Mouse (Mus musculus) thymus, adult 2 months (tissue): ENCODE measurements around the gene Iars2. TPM values are rescaled to one million over a fixed set of nuclear protein-coding genes. Genes with fewer than 3 reads are reported as not detected.

ENCODE experiments used
- DNase-seq: peaks from one replicate; pipeline ENCODE4 v3.0.0; 2021
- H3K27ac ChIP-seq: fragments of 200-500 bp; 2 replicates; pipeline ENCODE4 v1.5.1; 2012; ENCODE audit warnings: low read length, control low read depth; ENCODE audit not compliant: control insufficient read depth, insufficient read depth
- H3K27me3 ChIP-seq: fragments of 200-500 bp; 2 replicates; pipeline ENCODE4 v1.6.1; 2012; ENCODE audit warnings: mild to moderate bottlenecking, low read length, moderate library complexity, mixed read lengths; ENCODE audit not compliant: control insufficient read depth, insufficient read depth
- H3K36me3 ChIP-seq: fragments of 200-500 bp; 2 replicates; pipeline ENCODE4 v1.6.1; 2012; ENCODE audit warnings: mild to moderate bottlenecking, low read length, moderate library complexity; ENCODE audit not compliant: control insufficient read depth, insufficient read depth
- H3K4me1 ChIP-seq: fragments of 200-500 bp; replicated peaks from 2 replicates; pipeline ENCODE4 v1.6.1; 2012; ENCODE audit warnings: low read length; ENCODE audit not compliant: control insufficient read depth, insufficient read depth
- H3K4me3 ChIP-seq: fragments of 200-500 bp; 2 replicates; pipeline ENCODE4 v1.5.1; 2012; ENCODE audit warnings: mild to moderate bottlenecking, low read length, control low read depth, moderate library complexity; ENCODE audit not compliant: control insufficient read depth, insufficient read depth
- CTCF ChIP-seq: fragments of 200-500 bp; IDR thresholded peaks from 2 replicates; pipeline ENCODE4 v1.5.1; 2012; ENCODE audit warnings: mild to moderate bottlenecking, control low read depth, low read length, moderate library complexity, borderline replicate concordance; ENCODE audit not compliant: control insufficient read depth, poor library complexity, insufficient read depth; ENCODE audit errors: extremely low read depth
- POLR2A ChIP-seq: fragments of 200-500 bp; IDR thresholded peaks from 2 replicates; pipeline ENCODE4 v1.6.1; 2012; ENCODE audit warnings: mild to moderate bottlenecking, low read length, control low read depth, moderate library complexity; ENCODE audit not compliant: control insufficient read depth, poor library complexity, insufficient read depth; ENCODE audit errors: extremely low read depth
- WGBS: fragments of 180-500 bp; shearing (Covaris S2); methylation state at CpG from one replicate; pipeline ENCODE4 v1.1.7; 2018; 5-methylcytosine and 5-hydroxymethylcytosine counted together
- polyA plus RNA-seq: library from polyadenylated mRNA; depleted of rRNA; stranded (reverse); fragments of >200 nt; gene quantifications from 2 replicates; pipeline ENCODE4 v1.2.3, GENCODE M21; 2012

Iars2 gene
- polyA plus RNA-seq, 1 experiment = 22.7 TPM

GRCm38 (mm10) chr1:185315846-185316568, 13.2 kb downstream of the Iars2 start:
- Histone ChIP-seq H3K27me3 (no peaks in the 10 kb centered on the region), H3K4me3 (no peak overlapping the region), H3K36me3 (peaks cover 42% of the 10 kb centered on the region), H3K4me1 (no peaks in the 10 kb centered on the region), H3K27ac (no peak overlapping the region)
- WGBS = 96% methylated on average over 16 of the region's 16 CpGs
- no peak for DNase-seq
- no peak for TF ChIP-seq CTCF
- TF ChIP-seq POLR2A = no peak

DNA sequence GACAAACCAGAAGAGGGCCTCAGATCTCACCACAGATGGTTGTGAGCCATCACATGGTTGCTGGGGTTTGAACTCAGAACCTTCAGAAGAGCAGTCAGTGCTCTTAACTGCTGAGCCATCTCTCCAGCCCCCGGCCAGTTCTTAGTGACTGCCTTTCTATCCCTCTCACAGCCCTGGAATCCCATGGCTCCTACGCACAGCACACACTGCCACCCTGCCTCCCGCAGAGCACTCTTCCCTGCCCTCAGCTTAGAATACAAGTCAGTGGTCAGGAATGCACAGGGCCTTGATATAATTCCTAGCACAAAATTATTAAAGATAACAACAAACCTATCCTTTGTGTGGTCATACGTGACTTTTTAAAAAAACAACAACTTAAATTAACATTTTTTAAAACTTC, 14.7 kb downstream of the Iars2 start:
- no peak overlapping the region for H3K4me3 ChIP-seq
- no peak overlapping the region for H3K27ac ChIP-seq
- DNase-seq = no peak

DNA sequence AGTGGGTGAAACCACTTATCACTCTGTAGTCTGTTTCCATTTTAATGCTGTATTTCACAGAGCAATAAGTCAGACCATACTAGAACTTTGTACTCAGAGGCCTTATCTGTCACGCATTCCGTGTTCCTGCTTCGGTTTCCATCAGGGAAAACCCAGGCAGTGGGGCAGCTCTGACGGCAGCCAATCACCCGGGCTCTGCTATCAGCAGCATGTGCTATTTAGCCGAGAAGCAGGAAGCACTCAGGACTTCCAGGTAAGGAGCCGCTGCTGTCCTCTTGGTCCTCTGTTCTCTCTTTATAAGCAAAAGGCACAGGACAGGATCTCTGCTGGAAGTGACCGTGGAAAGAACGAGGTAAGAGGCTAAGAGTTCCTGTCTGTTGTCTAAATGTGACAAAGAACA, 17.2 kb downstream of the Iars2 start:
- H3K27me3 ChIP-seq = no peaks in the 10 kb centered on the region
- no peak overlapping the region for H3K4me3 ChIP-seq
- H3K27ac ChIP-seq = no peak overlapping the region
- H3K4me1 ChIP-seq = no peaks in the 10 kb centered on the region
- no peak for DNase-seq
- TF ChIP-seq POLR2A (no peak), CTCF (no peak)
- 95% methylated on average over 9 of the region's 9 CpGs for WGBS
- peaks cover 22% of the 10 kb centered on the region for H3K36me3 ChIP-seq

More for the DNA sequence above, 14.7 kb downstream of the Iars2 start:
- no peaks in the 10 kb centered on the region for H3K4me1 ChIP-seq
- peaks cover 34% of the 10 kb centered on the region for H3K36me3 ChIP-seq
- TF ChIP-seq CTCF = no peak
- TF ChIP-seq POLR2A = no peak
- WGBS = 98% methylated on average over 4 of the region's 4 CpGs
- H3K27me3 ChIP-seq = no peaks in the 10 kb centered on the region

DNA sequence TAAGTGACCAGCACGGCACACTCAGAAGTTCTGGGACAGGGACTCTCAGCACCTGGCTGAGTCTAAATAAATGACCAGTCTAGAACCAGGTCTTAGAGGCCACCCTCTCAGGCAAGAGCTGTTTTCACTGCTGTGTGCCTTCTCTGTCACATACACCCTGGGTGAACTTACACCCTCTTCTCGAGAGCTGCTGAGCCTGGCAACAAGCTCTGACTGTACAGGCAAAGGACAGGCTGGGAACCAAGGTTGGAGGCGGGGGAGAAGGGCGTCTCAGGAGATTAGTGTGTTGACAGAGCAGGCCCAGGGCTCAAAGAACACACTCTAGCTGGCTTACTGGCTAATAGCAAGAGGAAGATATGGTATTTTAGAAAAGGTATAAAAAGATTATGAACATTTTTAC, 20.3 kb downstream of the Iars2 start:
- WGBS = 93% methylated on average over 4 of the region's 4 CpGs
- H3K27me3 ChIP-seq = no peaks in the 10 kb centered on the region
- H3K4me3 ChIP-seq = no peak overlapping the region
- TF ChIP-seq POLR2A (no peak), CTCF (no peak)
- no peak for DNase-seq
- H3K36me3 ChIP-seq = peaks cover 11% of the 10 kb centered on the region; the same call in 1 of the 2 replicates
- no peaks in the 10 kb centered on the region for H3K4me1 ChIP-seq
- H3K27ac ChIP-seq = no peak overlapping the region

GRCm38 (mm10) chr1:185308334-185308733, 20.9 kb downstream of the Iars2 start:
- TF ChIP-seq CTCF (no peak), POLR2A (no peak)
- Histone ChIP-seq H3K4me1 (no peaks in the 10 kb centered on the region), H3K27me3 (no peaks in the 10 kb centered on the region), H3K36me3 (peaks cover 5% of the 10 kb centered on the region; the same call in 1 of the 2 replicates), H3K4me3 (no peak overlapping the region), H3K27ac (no peak overlapping the region)
- WGBS = 98% methylated on average over 2 of the region's 2 CpGs
- no peak for DNase-seq

DNA sequence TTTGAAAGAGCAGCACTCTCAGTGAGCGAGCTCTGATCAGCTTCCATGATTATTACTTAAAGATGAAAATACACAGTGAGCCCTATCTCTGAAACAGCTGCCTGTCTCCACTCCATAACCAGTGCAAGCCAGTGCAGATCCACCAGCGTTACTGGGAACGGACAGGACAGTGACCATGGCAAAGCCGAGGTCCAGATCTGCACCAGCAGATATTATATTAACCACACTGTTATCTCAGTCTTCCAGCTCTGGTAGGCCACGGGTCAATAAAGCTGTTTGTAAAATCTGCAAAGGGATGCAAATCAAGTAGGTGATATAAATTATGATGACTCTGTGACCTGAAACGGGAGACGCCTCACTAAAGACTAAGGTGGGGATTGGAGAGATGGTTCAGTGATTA, 21.6 kb downstream of the Iars2 start:
- H3K27ac ChIP-seq = no peak overlapping the region
- DNase-seq = no peak

More for the DNA sequence above, 21.6 kb downstream of the Iars2 start:
- Histone ChIP-seq H3K36me3 (peaks cover 5% of the 10 kb centered on the region; the same call in 1 of the 2 replicates), H3K27me3 (no peaks in the 10 kb centered on the region), H3K4me1 (no peaks in the 10 kb centered on the region), H3K4me3 (no peak overlapping the region)
- TF ChIP-seq POLR2A (no peak), CTCF (no peak)
- WGBS = 96% methylated on average over 7 of the region's 7 CpGs
